Mouse (Mus musculus): ENCODE data around the gene Sectm1b. TPM values are rescaled to one million over a fixed set of nuclear protein-coding genes. Genes with fewer than 3 reads are reported as not detected.

Gene Sectm1b
- total RNA-seq, 2 experiments from 2014 or later: not detected

DNA sequence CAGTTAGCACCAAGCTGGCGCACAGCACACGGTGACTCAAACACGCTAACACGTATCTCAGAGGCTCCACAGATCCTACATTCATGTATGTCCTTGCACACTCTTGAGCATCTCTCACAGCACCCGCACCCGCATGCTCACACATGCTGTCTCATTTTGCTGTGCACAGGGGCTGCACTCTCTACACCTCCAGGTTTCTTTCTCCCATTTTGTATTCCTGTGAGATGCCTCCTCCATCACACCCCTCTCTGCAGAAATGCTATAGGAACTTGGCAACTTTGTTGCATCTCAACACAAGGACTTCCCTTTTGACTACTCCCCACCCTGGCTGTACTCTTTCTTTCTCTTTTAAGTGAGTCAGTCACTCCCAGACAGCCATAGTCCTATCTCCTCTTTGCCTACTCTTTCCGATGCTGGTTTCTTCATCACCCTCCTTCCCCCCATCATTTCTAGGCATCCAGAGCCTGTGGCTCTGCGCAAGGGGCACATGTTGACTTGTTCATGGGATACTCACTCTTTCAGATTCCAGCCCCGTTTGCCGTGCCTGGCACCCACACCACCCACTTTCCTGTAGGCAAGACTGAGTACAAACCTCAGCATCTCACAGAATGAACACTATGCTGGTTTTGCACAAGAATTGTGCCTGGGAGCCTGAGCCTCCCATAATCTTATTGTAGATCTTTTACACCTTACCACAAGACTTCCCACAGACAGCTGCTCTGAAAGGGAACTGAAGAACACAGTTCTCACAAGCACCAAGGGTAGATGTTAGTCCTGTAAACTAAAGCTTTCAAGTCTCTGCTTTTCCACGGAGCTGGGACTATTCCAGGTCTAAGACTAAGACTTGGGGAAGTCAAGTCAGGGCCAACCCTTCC is 24.8 kb downstream of the Sectm1b start:
- DNase-seq: no peak
- intact Hi-C loops (cut with DNase I): no loop called here

DNA sequence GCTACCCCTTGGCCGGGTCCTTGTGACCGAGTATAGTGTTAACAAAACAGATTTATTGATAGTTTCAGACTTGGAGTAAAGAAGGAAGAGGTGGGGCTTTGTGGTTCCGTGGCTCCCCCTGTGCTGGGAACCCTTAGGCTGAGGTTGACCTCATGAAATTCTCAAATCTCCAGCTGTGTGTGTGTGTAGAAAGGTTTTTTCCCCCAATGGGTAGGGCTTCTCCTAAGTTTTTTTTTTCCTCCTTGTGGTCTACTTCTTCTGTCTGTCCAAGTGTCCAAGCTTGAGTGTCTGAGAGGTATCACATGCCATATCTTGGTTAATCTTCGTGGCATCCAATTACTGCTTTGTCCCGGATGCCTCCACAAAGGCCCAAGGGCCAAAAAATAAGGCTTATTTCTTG is 30.3 kb downstream of the Sectm1b start:
- DNase-seq: no peak
- intact Hi-C loops (cut with DNase I): no loop called here

DNA sequence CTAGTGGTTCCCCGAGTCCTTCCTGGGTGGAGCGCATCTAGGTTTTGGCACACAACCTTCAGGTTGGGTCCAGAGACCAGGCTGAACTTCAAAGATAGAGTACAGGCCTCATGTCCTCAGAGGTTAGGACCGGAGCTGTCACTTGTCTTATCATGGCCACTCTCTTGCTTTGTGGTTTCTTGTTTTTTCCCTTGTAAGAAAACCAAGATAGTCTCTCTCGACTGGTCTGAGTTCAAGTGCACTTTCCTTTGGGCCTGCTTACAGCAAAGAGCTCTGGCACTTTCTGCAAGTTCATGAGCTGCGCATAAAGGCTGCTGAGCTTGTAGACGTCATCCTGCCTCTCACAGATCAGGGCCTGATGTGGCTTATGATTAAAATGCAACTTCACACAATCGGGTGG is 36.1 kb downstream of the Sectm1b start:
- DNase-seq: no peak
- intact Hi-C loops (cut with DNase I): no loop called here

DNA sequence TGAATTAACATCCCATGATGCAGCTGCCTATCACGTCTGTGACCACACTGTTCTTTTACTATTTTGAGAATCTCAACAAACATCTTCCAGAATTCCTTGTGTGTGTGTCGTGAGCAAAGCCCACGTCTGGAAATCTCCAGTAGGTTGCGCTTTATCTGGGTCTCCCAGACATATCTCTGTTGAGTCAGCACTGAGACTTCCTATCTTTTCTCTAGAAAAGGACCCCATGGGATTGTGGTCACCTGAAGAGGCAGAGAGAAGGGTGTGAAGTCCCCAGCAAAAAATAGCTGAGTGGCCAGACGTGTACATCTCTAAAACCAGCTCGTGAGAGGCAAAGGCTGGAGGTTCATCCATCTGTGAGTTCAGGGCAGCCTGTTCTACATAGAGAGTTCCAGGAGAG is 39.2 kb downstream of the Sectm1b start:
- intact Hi-C loops (cut with DNase I): no loop called here
- DNase-seq: no peak

DNA sequence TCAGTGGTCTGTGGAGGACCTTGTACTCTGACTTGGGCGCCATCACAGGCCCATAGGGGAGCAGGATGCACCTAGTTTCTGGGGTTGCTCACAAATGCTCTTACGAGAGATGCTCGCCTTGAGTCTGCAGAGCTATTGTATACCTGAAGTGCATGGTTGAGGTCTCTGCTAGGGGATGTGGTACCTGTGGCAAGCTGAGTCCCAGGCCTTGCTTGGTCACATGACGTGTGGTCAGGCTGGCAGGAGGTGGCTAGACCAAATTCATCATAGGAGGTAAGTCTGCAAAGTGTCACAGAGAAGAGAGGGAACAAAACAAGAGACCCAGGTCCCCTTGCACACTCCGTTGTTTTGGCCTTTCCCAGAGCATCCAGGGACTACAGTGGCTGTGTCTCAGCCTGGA is 43.9 kb downstream of the Sectm1b start:
- DNase-seq: no peak
- intact Hi-C loops (cut with DNase I): no loop called here

DNA sequence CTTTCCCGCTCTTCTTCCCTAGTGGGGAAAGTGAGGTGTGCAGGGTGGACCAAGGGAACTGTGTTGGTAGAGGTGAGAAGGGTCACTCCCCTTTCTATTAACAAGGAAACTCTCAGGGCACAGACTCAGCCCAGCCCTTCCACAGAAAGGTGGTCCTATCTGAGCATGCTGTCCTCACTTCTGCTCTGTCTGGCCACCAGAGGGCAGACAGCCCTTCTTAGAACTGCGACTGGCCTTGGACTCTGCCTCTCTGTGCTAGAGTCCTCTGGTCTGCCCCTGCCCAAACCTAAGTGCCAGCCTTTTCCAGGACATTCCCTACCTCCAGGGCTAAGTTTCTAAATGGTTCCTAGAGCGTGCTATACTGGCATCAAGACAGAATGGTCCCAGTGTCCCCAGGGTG is 45.7 kb downstream of the Sectm1b start:
- intact Hi-C loops (cut with DNase I): no loop called here
- DNase-seq: peak; percentile 73

DNA sequence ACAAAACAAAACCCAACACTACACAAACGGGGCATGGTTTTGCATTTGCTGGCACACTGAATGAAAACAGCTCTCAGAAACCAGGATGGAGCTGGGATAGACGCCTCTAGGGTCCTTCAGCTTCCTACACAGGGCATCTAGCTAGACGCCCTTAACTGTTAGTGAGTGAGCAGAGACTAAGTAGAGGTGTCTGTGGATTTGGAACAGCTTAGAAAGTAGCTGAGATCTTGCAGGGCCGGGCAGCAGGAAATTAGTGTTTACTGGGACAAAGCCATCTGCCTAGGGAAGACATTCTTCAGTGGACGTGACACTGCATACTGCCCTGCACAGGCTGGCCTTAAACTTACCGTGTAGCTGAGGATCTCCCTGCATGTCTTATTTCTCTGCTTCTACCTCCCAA is 47.9 kb downstream of the Sectm1b start:
- intact Hi-C loops (cut with DNase I): no loop called here
- no peak for DNase-seq

DNA sequence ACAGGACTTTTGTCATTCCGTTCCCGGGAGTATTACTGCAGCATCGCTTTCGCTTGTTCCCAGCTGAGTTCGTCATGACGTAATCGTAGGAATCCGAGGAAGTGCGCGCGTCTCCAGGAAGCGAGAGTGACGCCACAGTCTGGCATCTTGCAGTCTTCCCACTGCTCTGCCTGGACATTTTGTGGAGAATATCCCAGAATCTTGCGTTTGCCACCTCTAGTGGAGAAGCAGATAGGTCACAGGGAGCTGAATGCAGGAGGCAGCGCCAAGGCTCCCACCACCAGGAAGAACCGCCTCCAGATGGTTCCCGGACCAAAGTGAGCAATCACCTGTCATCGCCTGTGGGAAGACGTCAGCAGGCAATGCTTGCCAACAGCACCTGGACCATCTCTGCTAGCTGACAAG is 48.5 kb downstream of the Sectm1b start:
- peak; percentile 28 for DNase-seq
- intact Hi-C loops (cut with DNase I): no loop called here

DNA sequence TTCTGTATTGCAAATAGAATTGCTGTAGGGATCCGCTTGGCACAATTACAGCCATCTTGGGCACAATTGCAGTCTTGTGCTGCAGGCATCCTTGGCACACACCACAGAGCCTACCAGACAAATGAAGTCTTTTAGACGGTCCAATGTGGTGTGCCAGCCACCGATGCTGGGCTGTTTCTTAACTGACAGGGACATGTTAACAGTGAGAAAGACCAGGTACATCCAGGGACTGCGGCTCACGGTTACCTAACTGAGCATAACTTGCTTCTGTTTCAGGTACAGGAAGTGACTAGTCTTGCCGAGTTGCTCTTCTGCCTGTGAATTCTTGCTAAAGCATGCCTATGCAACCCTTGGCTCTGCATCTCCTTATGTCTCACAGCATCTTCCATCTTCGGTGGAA is 49.7 kb downstream of the Sectm1b start:
- DNase-seq: no peak
- intact Hi-C loops (cut with DNase I): no loop called here

DNA sequence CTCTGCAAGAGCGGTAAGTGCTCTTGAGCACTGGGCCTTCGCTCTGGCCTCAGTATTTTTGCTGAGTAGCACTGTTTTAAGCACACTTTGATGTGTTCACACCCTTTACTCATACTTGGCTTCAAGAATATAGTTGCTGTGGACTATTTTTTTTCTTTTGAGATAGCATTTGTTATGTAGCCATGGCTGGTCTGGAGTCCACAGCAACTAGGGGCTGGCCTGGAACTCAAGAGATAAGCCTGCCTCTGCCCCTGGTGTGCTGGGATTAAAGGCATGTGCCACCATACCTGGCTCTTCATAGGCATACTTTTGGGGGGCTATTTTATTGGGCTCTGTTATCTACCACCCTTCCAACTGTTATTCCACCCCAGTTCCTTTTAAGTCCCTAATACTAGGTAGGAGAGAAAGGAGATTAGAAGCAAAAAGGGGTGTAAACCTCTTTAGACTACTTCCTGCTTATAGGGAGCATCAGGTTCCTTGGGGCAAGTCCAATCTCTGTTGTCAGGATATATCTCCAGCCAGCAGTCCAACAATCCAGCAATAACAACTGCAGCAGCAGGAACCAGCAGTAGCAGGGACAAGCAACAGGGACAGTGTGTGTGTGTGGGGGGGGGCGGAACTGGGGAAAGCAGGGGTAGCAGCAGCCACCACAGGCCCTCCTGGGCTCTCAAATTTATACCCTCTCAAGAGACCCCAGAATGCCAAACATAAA is 53.2 kb downstream of the Sectm1b start:
- intact Hi-C loops (cut with DNase I): no loop called here
- no peak for DNase-seq

DNA sequence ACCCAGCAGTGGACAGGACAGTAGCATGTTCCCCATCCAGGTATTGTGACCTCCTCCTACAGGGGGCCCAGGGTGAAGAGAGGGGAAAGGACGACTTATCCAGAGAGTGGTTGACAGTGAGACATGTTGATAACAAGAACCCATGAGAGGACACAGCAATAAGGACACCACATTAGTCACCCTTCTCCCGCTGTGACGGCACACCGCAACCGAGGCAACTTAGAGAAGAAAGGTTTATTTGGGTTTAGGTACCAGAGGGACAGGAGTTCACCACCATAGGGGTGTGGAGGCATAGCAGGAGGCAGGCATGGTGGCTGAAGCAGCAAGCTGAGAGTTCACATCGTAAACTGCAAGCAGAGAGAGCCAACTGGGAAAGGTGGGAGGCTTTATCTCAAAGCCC is 57.2 kb downstream of the Sectm1b start:
- no peak for DNase-seq
- intact Hi-C loops (cut with DNase I): no loop called here

DNA sequence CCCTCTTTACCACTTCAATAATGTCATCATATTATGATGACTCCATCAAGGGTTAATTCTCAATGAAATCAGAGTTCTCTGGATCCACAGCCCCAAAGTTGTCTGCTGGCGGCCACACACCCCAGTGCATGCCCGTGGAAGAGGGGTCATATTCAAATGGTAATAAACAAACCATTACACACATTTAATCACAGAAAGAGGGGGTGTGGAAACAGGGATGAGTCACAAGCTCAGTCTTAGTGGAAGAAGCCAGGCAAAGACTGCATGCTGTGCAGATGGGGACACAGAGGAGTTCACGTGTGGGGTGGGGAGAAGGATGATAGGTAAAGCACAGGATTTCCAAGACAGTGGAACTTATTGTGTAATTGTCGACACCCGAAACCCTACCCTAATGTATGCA is 59.1 kb downstream of the Sectm1b start:
- no peak for DNase-seq

More for the DNA sequence above, 59.1 kb downstream of the Sectm1b start:
- intact Hi-C loops (cut with DNase I): no loop called here

Other genes starting within 250 kb of the Sectm1b start
- 100 to 1,000 TPM; 448 to 457 TPM for gene Fasn, start 239.0 kb downstream of the Sectm1b start, total RNA-seq (2021)
- 10 to 100 TPM; 11.7 to 13.7 TPM for gene Ccdc57, start 130.7 kb downstream of the Sectm1b start, total RNA-seq (2021)
- 1 to 10 TPM; 1.4 to 3.6 TPM for gene Slc16a3, start 115.1 kb downstream of the Sectm1b start, total RNA-seq (2021)
- 100 to 1,000 TPM; 137 to 141 TPM for gene Csnk1d, start 72.2 kb downstream of the Sectm1b start, total RNA-seq (2021)
- gene Cd7, start 24.2 kb downstream of the Sectm1b start, total RNA-seq (2021): not detected
- under 1 TPM in 1 of 2 experiments, not detected in 1; 0.30 TPM for gene Sectm1a, start 17.7 kb upstream of the Sectm1b start, total RNA-seq (2021)
- gene Tex19.2, start 55.1 kb upstream of the Sectm1b start, total RNA-seq (2021): not detected
- not detected for gene Tex19.1, start 82.6 kb upstream of the Sectm1b start, total RNA-seq (2021)
- gene Uts2r, start 96.7 kb upstream of the Sectm1b start, total RNA-seq (2021): not detected
- gene Hexdc, start 140.9 kb upstream of the Sectm1b start, total RNA-seq (2021): 10 to 100 TPM; 54.9 to 57.3 TPM
- 1 to 10 TPM; 7.7 to 8.0 TPM for gene Ogfod3, start 141.1 kb upstream of the Sectm1b start, total RNA-seq (2021)
- gene Cybc1, start 165.8 kb upstream of the Sectm1b start, total RNA-seq (2021): 10 to 100 TPM; 24.0 to 27.3 TPM
- gene Narf, start 173.7 kb upstream of the Sectm1b start, total RNA-seq (2021): 10 to 100 TPM; 70.6 to 73.2 TPM
- 100 to 1,000 TPM; 115 to 116 TPM for gene Foxk2, start 196.4 kb upstream of the Sectm1b start, total RNA-seq (2021)

Measured in left cerebral cortex, postnatal 4 days (tissue).